Mouse (Mus musculus) Patski (cell line): Measurements from ENCODE around the gene Cplx2. TPM values are rescaled to one million over a fixed set of nuclear protein-coding genes. Genes with fewer than 3 reads are reported as not detected.

Source experiments
- ATAC-seq: fragments of 100-300 bp; one replicate; pipeline ENCODE4 v1.8.0; 2021
- CTCF ChIA-PET: fragments of 350-600 bp; sonication (Branson Sonifier 250); formaldehyde crosslinking; loops from one replicate; lab custom pipeline; 2022; ENCODE audit warnings: inconsistent platforms; lab: Charles Lee
- POLR2A ChIA-PET: fragments of 350-600 bp; sonication (Branson Sonifier 250); formaldehyde crosslinking; loops from one replicate; lab custom pipeline; 2022; ENCODE audit warnings: antibody characterized with exemption, inconsistent platforms; lab: Charles Lee
- DNase-seq: peaks from one replicate; pipeline ENCODE4 v3.0.0-alpha.2; 2011; ENCODE audit warnings: low read depth, low spot score
- H3K27me3 ChIP-seq: fragments of 371-371 bp; one replicate; pipeline ENCODE4 v1.5.1; 2021
- CTCF ChIP-seq: fragments of 100-300 bp; IDR thresholded peaks from one replicate; pipeline ENCODE4 v1.5.1; 2021
- in situ Hi-C: fragments of 300-500 bp; cut with MboI; formaldehyde crosslinking; loops from 3 replicates; pipeline ENCODE4 v1.11.1; 2018; ENCODE audit warnings: low pct_unique_long_range_greater_than_20kb, mixed read lengths
- polyA plus RNA-seq: library from polyadenylated mRNA; unstranded; gene quantifications from one replicate; pipeline ENCODE4 v1.2.3, GENCODE M21; 2021

Cplx2 gene
- polyA plus RNA-seq, 1 experiment from 2014 or later, result 14.3 TPM

DNA sequence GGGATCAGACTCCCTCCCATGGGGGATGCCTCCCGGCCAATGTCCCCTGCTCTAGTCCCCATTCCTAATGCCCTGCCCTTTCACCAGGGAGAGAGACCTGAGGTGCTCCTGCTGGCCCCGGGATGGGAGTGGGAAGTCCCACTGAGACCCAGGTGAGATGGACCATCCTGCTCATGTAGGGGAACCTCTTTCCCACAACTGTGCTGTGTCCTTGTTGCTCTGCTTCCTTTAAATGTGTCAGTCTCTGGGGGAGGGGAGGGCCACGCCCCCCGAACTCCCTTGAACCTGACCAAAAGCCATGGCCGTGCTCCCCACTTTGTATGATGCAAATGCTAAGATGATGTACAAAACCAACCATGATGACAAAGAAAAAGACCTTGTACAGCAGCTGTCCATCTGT is 12.4 kb downstream of the Cplx2 start:
- ATAC-seq (no peak), DNase-seq (no peak)
- in situ Hi-C loops, result loop anchor here (10.0 kb wide), 1 partner anchor 269 kb away; no protein-coding TSS in a partner anchor
- CTCF ChIA-PET, result no interaction called here
- no peak for TF ChIP-seq CTCF
- peaks cover 13% of the 10 kb centered on the region for H3K27me3 ChIP-seq
- POLR2A ChIA-PET, result interaction anchor here (0.6 kb wide), 1 partner anchor 15 kb away, joined by 4 read pairs; no protein-coding TSS in a partner anchor

DNA sequence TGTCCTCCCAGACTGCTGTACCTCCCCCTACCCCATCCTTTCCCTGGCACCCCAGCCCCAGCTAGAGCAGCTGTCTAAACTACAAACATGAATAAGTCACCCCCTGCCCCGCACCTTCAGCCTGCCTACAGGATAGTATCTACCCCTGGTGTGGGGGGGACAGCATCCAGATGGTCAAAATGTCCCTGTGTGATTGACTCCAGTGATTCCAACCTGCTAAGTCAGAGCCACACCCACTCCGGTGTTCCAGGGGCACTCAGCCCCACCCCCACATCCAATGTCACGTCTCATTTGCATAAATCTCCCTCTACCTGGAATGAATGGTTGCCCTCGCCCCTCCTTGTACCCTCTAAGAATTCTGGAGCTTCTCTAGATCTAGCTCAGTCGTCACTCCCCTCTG is 13.4 kb downstream of the Cplx2 start:
- no peak for TF ChIP-seq CTCF
- peaks cover 17% of the 10 kb centered on the region for H3K27me3 ChIP-seq
- POLR2A ChIA-PET, result no interaction called here
- CTCF ChIA-PET, result interaction anchor here (1.0 kb wide), 1 partner anchor 13 kb away, joined by 4 read pairs; no protein-coding TSS in a partner anchor
- DNase-seq, result no peak
- ATAC-seq, result no peak
- in situ Hi-C loops, result loop anchor here (10.0 kb wide), 1 partner anchor 270 kb away; no protein-coding TSS in a partner anchor

DNA sequence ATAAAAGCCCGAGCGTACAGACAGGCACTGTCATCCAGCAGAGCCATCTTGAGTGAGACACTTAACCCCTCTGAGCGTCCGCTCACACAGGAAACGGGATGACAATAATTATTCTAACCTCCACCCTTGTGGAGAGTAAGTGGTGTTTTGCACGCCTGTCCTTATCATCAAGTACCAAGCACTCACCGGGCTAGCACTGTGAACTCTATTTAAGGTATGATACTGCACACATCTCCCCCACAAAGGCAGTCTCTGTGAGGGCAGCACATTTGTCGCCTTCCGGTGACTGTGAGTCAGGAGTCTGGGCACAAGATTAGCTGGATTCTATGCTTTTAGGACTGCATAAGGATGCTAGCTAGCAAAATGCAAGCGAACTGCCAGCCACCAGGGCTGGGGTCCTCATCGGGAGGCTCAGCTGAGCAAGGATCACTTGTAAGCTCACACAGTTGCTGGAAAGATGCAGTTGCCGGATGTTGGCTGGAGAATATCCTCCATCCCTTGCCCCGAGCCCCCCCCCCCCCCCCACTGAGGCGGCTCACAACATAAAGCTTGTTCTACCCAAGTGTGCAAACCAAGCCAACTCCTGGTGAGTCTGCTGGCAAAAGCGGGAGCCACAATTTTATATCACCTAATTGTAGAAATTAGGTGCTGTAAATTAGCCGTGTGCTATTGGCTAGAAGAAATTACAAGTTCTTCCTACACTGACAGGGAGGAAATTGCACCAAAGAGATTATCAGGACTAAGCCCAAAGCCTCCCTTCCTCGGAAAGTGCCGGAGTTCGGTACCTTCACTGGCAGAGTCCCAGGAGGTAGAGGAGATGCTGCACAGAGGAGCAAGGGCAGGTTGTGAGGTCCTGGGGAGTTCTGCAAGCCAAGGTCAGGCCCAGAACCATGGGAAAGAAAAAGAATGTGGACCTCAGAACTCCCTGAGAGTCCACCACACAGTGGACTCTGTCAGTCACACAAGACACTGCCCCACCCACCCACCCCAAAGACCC is 14.2 kb downstream of the Cplx2 start:
- CTCF ChIA-PET, result interaction anchor here (1.0 kb wide), 1 partner anchor 13 kb away, joined by 4 read pairs; no protein-coding TSS in a partner anchor
- in situ Hi-C loops, result loop anchor here (10.0 kb wide), 1 partner anchor 271 kb away; no protein-coding TSS in a partner anchor
- ATAC-seq, result no peak
- POLR2A ChIA-PET, result no interaction called here
- no peak for TF ChIP-seq CTCF
- no peak for DNase-seq
- peaks cover 17% of the 10 kb centered on the region for H3K27me3 ChIP-seq

DNA sequence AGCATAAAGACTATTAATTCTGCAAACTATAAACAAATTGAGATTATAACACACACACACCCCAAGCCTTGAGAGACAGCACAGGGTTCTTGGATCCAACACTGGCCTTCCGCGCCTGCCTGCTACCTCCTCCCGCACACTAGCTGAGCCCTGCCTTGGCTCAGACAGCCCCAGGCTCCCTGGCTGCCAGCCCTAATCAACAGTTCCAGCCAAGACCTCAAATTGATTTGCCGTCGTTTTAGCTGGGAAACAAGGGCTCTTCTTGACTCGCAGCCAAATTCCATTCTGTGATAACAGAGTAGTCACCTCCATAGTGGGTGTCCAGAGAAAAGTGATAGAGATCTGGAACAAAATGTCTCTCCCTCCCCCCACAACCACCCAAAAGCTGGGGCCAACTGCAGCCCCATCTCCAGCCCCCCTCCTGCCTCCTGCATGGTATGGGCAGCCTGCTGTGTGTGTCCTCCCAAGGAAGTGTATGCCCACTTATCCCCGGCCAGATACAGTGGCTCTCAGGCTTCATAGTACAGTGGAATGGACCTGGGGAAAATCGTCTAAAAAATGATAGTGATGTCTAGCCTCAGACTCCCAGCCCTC is 18.9 kb downstream of the Cplx2 start:
- ATAC-seq, result no peak
- in situ Hi-C loops, result loop anchor here (10.0 kb wide), 1 partner anchor 275 kb away; no protein-coding TSS in a partner anchor
- CTCF ChIA-PET, result no interaction called here
- H3K27me3 ChIP-seq, result peaks cover 13% of the 10 kb centered on the region
- POLR2A ChIA-PET, result no interaction called here
- no peak for TF ChIP-seq CTCF
- DNase-seq, result no peak

DNA sequence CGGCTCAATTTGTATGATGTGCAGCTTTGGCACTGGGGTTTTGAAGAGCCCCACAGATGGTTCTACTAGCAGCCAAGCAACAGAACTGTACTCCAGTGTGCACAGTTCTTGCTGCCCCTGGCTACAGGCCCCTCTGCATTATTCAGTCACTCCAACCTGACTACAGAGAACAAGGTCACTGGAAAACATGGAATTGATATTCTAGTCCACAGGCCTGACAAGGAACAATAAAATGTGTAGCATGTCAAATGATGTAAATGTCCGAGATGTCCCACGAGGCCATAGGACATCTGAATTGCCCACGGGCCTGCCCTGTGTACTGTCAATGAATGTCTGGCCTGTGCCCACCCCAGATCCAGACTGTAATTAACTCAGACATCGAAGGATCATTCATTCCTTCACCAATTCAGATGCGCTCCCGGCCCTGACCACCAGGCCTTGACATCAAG is 19.4 kb downstream of the Cplx2 start:
- no peak for DNase-seq
- CTCF ChIA-PET, result no interaction called here
- peaks cover 11% of the 10 kb centered on the region for H3K27me3 ChIP-seq
- POLR2A ChIA-PET, result no interaction called here
- no peak for ATAC-seq
- TF ChIP-seq CTCF, result no peak
- in situ Hi-C loops, result no loop called here

DNA sequence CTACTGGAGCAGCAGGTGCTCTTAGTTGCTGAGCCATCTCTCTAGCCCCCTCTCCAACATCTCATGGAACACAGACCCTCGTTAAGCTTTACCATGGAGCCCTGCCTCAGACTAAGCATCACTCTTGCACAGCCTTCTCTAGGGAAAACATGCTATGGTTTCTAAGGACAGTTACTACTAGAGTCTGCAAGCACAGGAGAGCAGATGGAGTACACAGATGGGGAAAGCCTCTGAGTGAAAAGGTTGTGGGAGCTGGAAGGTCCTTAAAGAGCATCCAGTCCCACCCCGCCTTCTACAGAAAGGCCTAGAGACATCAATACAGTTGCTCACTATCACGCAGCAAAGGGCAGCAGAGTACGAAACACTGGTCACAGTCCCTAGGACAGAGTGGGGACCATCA is 20.2 kb downstream of the Cplx2 start:
- POLR2A ChIA-PET, result no interaction called here
- peaks cover 17% of the 10 kb centered on the region for H3K27me3 ChIP-seq
- in situ Hi-C loops, result no loop called here
- no peak for ATAC-seq
- no peak for DNase-seq
- no peak for TF ChIP-seq CTCF
- CTCF ChIA-PET, result no interaction called here

DNA sequence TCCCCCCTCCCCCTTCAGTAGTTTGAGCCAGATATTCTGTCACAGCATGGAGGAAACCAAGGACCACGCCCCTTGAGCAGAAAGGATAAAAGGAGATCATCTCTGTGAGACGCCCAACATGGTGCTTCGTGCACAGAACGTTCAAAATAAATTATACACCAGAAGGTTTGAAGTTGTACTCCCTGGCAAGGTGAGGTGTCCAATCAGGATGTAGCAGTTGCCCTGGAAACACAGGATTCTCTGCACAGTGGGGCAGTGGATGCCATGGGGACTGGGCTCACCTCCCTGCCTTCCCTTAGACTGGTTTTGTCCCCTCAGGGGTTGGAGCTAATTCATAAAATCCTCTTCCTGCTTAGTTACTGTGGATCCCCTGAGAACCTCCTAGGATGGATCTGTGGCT is 25.9 kb downstream of the Cplx2 start:
- ChIA-PET CTCF (no interaction called here), POLR2A (no interaction called here)
- in situ Hi-C loops, result no loop called here
- peaks cover 9% of the 10 kb centered on the region for H3K27me3 ChIP-seq
- DNase-seq (no peak), ATAC-seq (no peak)
- TF ChIP-seq CTCF, result no peak

DNA sequence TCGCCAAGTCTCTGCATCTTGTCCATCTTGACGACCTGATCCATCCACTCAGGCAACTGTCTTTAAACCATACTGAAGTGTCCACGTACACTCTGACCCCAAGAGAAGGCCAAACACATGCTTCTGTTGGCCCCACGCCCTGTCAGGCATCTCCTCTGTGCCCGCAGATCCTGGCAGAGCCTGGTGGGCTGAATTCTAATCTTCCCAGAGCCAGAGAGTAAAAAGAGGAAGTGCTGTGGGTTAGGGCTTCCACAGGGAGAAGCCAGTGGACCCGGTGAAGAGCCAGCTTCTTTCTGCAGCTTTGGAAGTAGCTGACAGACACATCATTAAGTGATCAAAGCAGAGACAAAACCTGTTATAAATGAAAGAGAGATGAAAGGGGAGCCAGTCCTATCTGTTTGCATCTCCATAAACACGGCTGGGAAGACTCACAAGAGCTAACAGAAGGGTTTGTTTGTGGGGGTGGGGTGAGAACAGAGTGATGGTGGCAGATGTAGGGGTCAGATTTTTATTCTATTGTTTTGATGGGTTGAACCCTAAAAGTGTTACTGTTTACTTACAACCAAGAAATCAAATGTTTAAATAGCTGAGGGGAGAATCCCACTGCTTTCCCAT is 29.5 kb downstream of the Cplx2 start:
- no peak for DNase-seq
- no peak for TF ChIP-seq CTCF
- POLR2A ChIA-PET, result no interaction called here
- in situ Hi-C loops, result no loop called here
- peaks cover 13% of the 10 kb centered on the region for H3K27me3 ChIP-seq
- CTCF ChIA-PET, result no interaction called here
- no peak for ATAC-seq

DNA sequence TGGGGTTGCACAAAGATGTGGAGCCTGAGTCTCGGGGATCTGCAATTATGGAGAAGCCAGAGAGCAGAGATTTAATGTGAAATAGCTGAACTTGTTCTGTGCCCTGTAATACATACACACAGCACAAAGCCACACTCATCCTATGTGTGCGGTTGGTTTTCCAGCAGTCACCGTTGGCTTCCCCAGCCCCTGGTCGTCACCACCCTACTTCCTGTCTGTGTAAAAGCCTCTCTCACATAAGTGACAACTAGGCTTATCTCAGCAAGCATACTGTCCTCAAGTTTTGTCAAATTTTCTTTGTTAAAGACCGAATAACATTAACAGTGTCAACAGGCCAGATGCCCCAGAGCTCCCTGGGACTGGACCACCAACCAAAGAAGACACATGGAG is 30.0 kb downstream of the Cplx2 start:
- POLR2A ChIA-PET, result no interaction called here
- H3K27me3 ChIP-seq, result peaks cover 9% of the 10 kb centered on the region
- no peak for ATAC-seq
- in situ Hi-C loops, result no loop called here
- no peak for TF ChIP-seq CTCF
- no peak for DNase-seq
- CTCF ChIA-PET, result no interaction called here

DNA sequence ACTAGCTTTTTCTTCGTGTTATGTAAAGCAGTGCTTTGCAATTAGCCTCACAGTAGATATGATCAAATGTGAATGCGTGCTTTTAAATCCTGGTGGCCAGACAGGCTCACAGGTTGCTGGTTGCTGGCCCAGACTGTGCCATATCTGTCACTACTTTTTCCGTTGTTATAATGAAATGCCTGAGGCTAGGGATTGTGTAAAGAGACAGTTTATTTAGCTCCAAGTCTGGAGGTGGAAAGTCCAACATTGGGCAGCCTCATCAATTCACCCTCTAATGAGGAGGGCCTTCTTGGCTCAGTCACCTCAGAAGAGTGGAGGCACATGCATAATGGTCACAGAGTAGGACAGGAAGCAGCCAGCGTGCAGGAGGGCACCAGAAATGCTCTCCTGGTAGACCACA is 31.2 kb downstream of the Cplx2 start:
- in situ Hi-C loops, result no loop called here

More for the DNA sequence above, 31.2 kb downstream of the Cplx2 start:
- ChIA-PET POLR2A (no interaction called here), CTCF (no interaction called here)
- ATAC-seq, result no peak
- DNase-seq, result no peak
- H3K27me3 ChIP-seq, result peaks cover 4% of the 10 kb centered on the region
- no peak for TF ChIP-seq CTCF
